Mouse (Mus musculus): ENCODE measurements at regions not wholly inside any gene's neighbourhood (a gene's known extent, or its start where the extent isn't known, plus 50 kb on each side); places are given as distances from the start of the nearest gene placed in this dataset.

- TF ChIP-seq CTCF (IDR thresholded peaks at IDR 0.05; ENCODE audit: low read depth, low read length) (no peak), GATA1 (IDR thresholded peaks at IDR 0.05; ENCODE audit: borderline replicate concordance, low read length) (no peak), TAL1 (conservative IDR thresholded peaks at IDR 0.05; ENCODE audit: low read depth, low read length) (no peak)
Observed at GRCm38 (mm10) chr4:152919851-152920250, 442.2 kb upstream of the Kcnab2 start.

All from G1E (cell line).